ENCODE assay signal across 22 mouse cellular contexts in the genomic region with DNA sequence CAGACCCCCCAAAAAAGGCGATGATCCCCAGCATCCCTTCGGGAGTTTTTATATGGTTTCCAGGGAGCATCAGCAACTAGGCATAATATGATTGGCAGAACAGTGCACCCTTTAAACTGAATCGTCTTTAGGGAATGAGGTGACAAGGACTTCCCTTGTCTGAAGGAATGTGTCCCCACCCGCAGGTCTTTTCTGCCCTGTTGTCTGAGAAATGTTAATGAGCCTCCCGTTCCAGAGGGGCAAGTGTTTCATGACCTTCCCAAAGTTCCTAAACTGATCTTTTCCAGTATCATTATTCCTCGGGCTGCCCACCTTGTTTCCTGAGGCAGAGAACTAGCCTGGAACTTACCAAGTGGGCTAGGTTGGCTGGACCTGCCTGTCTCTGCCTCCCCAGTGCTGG. TPM values are rescaled to one million over a fixed set of nuclear protein-coding genes. Genes with fewer than 3 reads are reported as not detected.
A peak's percentile ranks its signal among the peaks of the same experiment; 100 is the strongest.
DNase-seq lines count a peak whose midpoint lies in the region; ATAC-seq lines count a peak whose summit lies in the region.
"Had no signal": no experiment of that assay in that cellular context is flagged by ENCODE, and none has a peak within 500 bp of the region (broad histone marks: within the 10 kb centered on the region; RNA-seq: fewer than 3 reads in every experiment).

No protein-coding gene starts in this region.

- H3K27me3 ChIP-seq in neural tube, embryonic 12.5 days (replicated peaks): no peaks in the 10 kb centered on the region
- H3K27me3 ChIP-seq: embryonic facial prominence, embryonic 12.5 days; forebrain, embryonic 13.5 days; forebrain, embryonic 15.5 days had no signal

- no peak overlapping the region for H3K4me2 ChIP-seq in neural tube, embryonic 12.5 days (replicated peaks)
- H3K4me2 ChIP-seq: embryonic facial prominence, embryonic 12.5 days; forebrain, embryonic 13.5 days; forebrain, embryonic 15.5 days had no signal

- H3K36me3 ChIP-seq in neural tube, embryonic 12.5 days: no peaks in the 10 kb centered on the region
- H3K36me3 ChIP-seq: embryonic facial prominence, embryonic 10.5 days; embryonic facial prominence, embryonic 12.5 days; forebrain, embryonic 15.5 days had no signal

- ATAC-seq in neural tube, embryonic 12.5 days (ENCODE audit: low FRiP score, low read depth): no peak
- ATAC-seq: forebrain, embryonic 13.5 days; forebrain, embryonic 15.5 days; forebrain, postnatal 0 days had no signal

- 32% methylated on average over 6 of the region's 6 CpGs for WGBS in neural tube, embryonic 12.5 days

- intact Hi-C loops in left cerebral cortex, postnatal 25 days (cut with DNase I): no loop called here

- H3K27ac ChIP-seq in neural tube, embryonic 12.5 days: 0 out of 2 replicates have a peak overlapping the region, but pooled peaks have one; percentile 26
- H3K27ac ChIP-seq: embryonic facial prominence, embryonic 10.5 days; embryonic facial prominence, embryonic 12.5 days; forebrain, embryonic 13.5 days; forebrain, embryonic 15.5 days had no signal

- H3K4me3 ChIP-seq in neural tube, embryonic 12.5 days: no peak overlapping the region
- H3K4me3 ChIP-seq: embryonic facial prominence, embryonic 10.5 days; embryonic facial prominence, embryonic 12.5 days; forebrain, embryonic 13.5 days; forebrain, embryonic 15.5 days had no signal

- no peaks in the 10 kb centered on the region for H3K9me3 ChIP-seq in neural tube, embryonic 12.5 days
- H3K9me3 ChIP-seq: embryonic facial prominence, embryonic 10.5 days; embryonic facial prominence, embryonic 12.5 days; forebrain, embryonic 13.5 days; forebrain, embryonic 15.5 days had no signal

- DNase-seq in neural tube, embryonic 10.5 days (ENCODE audit: extremely low spot score, low spot score): no peak
- DNase-seq in ES-CJ7 (ENCODE audit: low read depth, low spot score): peak; percentile 60
- DNase-seq in ZHBTc4 (ENCODE audit: low read depth, low spot score): peak; percentile 65
- no peak for DNase-seq in kidney, adult 11 months
- DNase-seq in left cerebral cortex, postnatal 25 days (ENCODE audit: low spot score in 2 of 2): no peak
- DNase-seq in right cerebral cortex, adult 2 months (ENCODE audit: low spot score in 2 of 2): no peak
- DNase-seq: adrenal gland, adult 2 months; adrenal gland, postnatal 10 days; adrenal gland, postnatal 25 days; cerebellum, adult 11 months; cerebellum, adult 2 months; cerebellum, adult 9-10 months; cerebellum, postnatal 10 days; cerebellum, postnatal 25 days; forebrain, postnatal 0 days had no signal

- peaks cover 37% of the 10 kb centered on the region for H3K4me1 ChIP-seq in neural tube, embryonic 12.5 days

- no peak overlapping the region for H3K9ac ChIP-seq in neural tube, embryonic 12.5 days
- H3K9ac ChIP-seq: embryonic facial prominence, embryonic 12.5 days; forebrain, embryonic 13.5 days; forebrain, embryonic 15.5 days; forebrain, postnatal 0 days had no signal

RNA-seq across cellular contexts. Expression of a gene that starts 40.7 kb away (rescaled TPM):
- polyA plus RNA-seq in neural tube, embryonic 12.5 days (2016; fragmentation: Nextera tagmentation; extraction: Ambion mirVana): 2.7 and 3.8 TPM in 2 replicates
- 10 to 100 TPM; 36.0 to 40.9 TPM for total RNA-seq in left cerebral cortex, postnatal 25 days (2021)
- total RNA-seq: MEL had no signal
- polyA plus RNA-seq: C2C12 had no signal

Comparison
In these comparisons a context has a peak if more than half of its experiments do, and no peak if none do; other contexts are left out.
1. DNase-seq: peak in ES-CJ7 (single experiment) and ZHBTc4 (single experiment); none in neural tube, embryonic 10.5 days (single experiment), kidney, adult 11 months (single experiment), left cerebral cortex, postnatal 25 days (0 of 2) and right cerebral cortex, adult 2 months (0 of 2).